Mouse (Mus musculus) neural tube, embryonic 11.5 days (tissue): ENCODE measurements at regions not wholly inside any gene's neighbourhood (a gene's known extent, or its start where the extent isn't known, plus 50 kb on each side); places are given as distances from the start of the nearest gene placed in this dataset.

Experiments
- ATAC-seq: fragments of 200-750 bp; cut with Nextera tagmentation; 2 replicates; pipeline ENCODE4 v1.8.0; 2017; ENCODE audit warnings: moderate number of reproducible peaks, mild to moderate bottlenecking, moderate TSS enrichment, moderate library complexity; ENCODE audit not compliant: insufficient read depth, low FRiP score, low TSS enrichment
- DNase-seq: peaks from one replicate; pipeline ENCODE4 v3.0.0-alpha.2; 2015; ENCODE audit warnings: low spot score
- H3K27ac ChIP-seq: fragments of 300-500 bp; sonication (generic); 2 replicates; pipeline ENCODE4 v1.5.1; 2014; ENCODE audit warnings: low read depth, mild to moderate bottlenecking, low read length
- H3K27me3 ChIP-seq: fragments of 300-500 bp; sonication (generic); 2 replicates; pipeline ENCODE4 v1.6.1; 2014; ENCODE audit warnings: mild to moderate bottlenecking, low read length, mixed read lengths; ENCODE audit not compliant: control insufficient read depth, insufficient read depth
- H3K36me3 ChIP-seq: fragments of 300-500 bp; sonication (generic); 2 replicates; pipeline ENCODE4 v1.6.1; 2014; ENCODE audit warnings: mild to moderate bottlenecking, low read length, moderate library complexity, mixed read lengths; ENCODE audit not compliant: control insufficient read depth, insufficient read depth
- H3K4me1 ChIP-seq: fragments of 300-500 bp; sonication (generic); 2 replicates; pipeline ENCODE4 v1.6.1; 2014; ENCODE audit warnings: low read length, mixed read lengths; ENCODE audit not compliant: control insufficient read depth, insufficient read depth
- H3K4me2 ChIP-seq: fragments of 300-500 bp; sonication (generic); 2 replicates; pipeline ENCODE4 v1.6.1; 2014; ENCODE audit warnings: low read depth, mild to moderate bottlenecking, moderate library complexity
- H3K4me3 ChIP-seq: fragments of 300-500 bp; sonication (generic); 2 replicates; pipeline ENCODE4 v1.5.1; 2014; ENCODE audit warnings: low read depth, low read length
- H3K9ac ChIP-seq: fragments of 300-500 bp; sonication (generic); 2 replicates; pipeline ENCODE4 v1.6.1; 2014; ENCODE audit warnings: mild to moderate bottlenecking, low read length
- H3K9me3 ChIP-seq: fragments of 300-500 bp; sonication (generic); 2 replicates; pipeline ENCODE4 v1.6.1; 2016; ENCODE audit warnings: low read length; ENCODE audit not compliant: control insufficient read depth
- WGBS: fragments of 180-500 bp; shearing (Covaris S2); extraction: QIAGEN DNeasy Blood & Tissue Kit; methylation state at CpG from one replicate; pipeline ENCODE4 v1.1.7; 2014; 5-methylcytosine and 5-hydroxymethylcytosine counted together

GRCm38 (mm10) chr1:71735606-71736005 lies 82.6 kb upstream of the Fn1 start:
- Histone ChIP-seq H3K36me3 (no peaks in the 10 kb centered on the region), H3K4me1 (no peaks in the 10 kb centered on the region), H3K4me2 (no peak overlapping the region), H3K9ac (no peak overlapping the region), H3K27ac (no peak overlapping the region), H3K9me3 (no peaks in the 10 kb centered on the region), H3K4me3 (no peak overlapping the region), H3K27me3 (no peaks in the 10 kb centered on the region)
- DNase-seq, result no peak
- 82% methylated on average over 3 of the region's 3 CpGs for WGBS
- no peak for ATAC-seq

GRCm38 (mm10) chr1:71731623-71732022 lies 78.6 kb upstream of the Fn1 start:
- Histone ChIP-seq H3K4me2 (no peak overlapping the region), H3K4me3 (no peak overlapping the region), H3K4me1 (no peaks in the 10 kb centered on the region), H3K27ac (no peak overlapping the region), H3K27me3 (no peaks in the 10 kb centered on the region), H3K9me3 (no peaks in the 10 kb centered on the region), H3K36me3 (no peaks in the 10 kb centered on the region), H3K9ac (no peak overlapping the region)
- no peak for DNase-seq
- ATAC-seq, result no peak

- 89% methylated on average over 4 of the region's 4 CpGs for WGBS
- ATAC-seq, result no peak
- Histone ChIP-seq H3K4me1 (no peaks in the 10 kb centered on the region), H3K9me3 (no peaks in the 10 kb centered on the region), H3K27ac (no peak overlapping the region), H3K9ac (no peak overlapping the region), H3K4me2 (no peak overlapping the region), H3K27me3 (no peaks in the 10 kb centered on the region), H3K36me3 (no peaks in the 10 kb centered on the region), H3K4me3 (no peak overlapping the region)
- DNase-seq, result no peak
Observed at GRCm38 (mm10) chr1:71731011-71731410, 78.0 kb upstream of the Fn1 start.

GRCm38 (mm10) chr1:71728852-71729347 lies 75.9 kb upstream of the Fn1 start:
- Histone ChIP-seq H3K4me3 (no peak overlapping the region), H3K4me2 (no peak overlapping the region), H3K9ac (no peak overlapping the region), H3K36me3 (no peaks in the 10 kb centered on the region), H3K27ac (no peak overlapping the region), H3K9me3 (no peaks in the 10 kb centered on the region), H3K27me3 (no peaks in the 10 kb centered on the region), H3K4me1 (no peaks in the 10 kb centered on the region)
- DNase-seq, result no peak
- WGBS, result 87% methylated on average over 8 of the region's 8 CpGs
- no peak for ATAC-seq

GRCm38 (mm10) chr1:71723816-71724215 lies 70.8 kb upstream of the Fn1 start:
- H3K4me2 ChIP-seq, result no peak overlapping the region
- WGBS, result 69% methylated on average over 7 of the region's 7 CpGs

GRCm38 (mm10) chr1:71723039-71723397 lies 70.0 kb upstream of the Fn1 start:
- H3K36me3 ChIP-seq, result no peaks in the 10 kb centered on the region
- H3K9ac ChIP-seq, result no peak overlapping the region
- H3K4me2 ChIP-seq, result no peak overlapping the region
- no peak for DNase-seq
- no peaks in the 10 kb centered on the region for H3K27me3 ChIP-seq
- no peak overlapping the region for H3K4me3 ChIP-seq
- no peak overlapping the region for H3K27ac ChIP-seq
- ATAC-seq, result no peak
- no peaks in the 10 kb centered on the region for H3K9me3 ChIP-seq
- H3K4me1 ChIP-seq, result no peaks in the 10 kb centered on the region
- 81% methylated on average over 2 of the region's 2 CpGs for WGBS

More at GRCm38 (mm10) chr1:71723816-71724215, 70.8 kb upstream of the Fn1 start:
- Histone ChIP-seq H3K27me3 (no peaks in the 10 kb centered on the region), H3K36me3 (no peaks in the 10 kb centered on the region), H3K27ac (no peak overlapping the region), H3K4me1 (no peaks in the 10 kb centered on the region), H3K4me3 (no peak overlapping the region), H3K9ac (no peak overlapping the region), H3K9me3 (no peaks in the 10 kb centered on the region)
- no peak for ATAC-seq
- no peak for DNase-seq

GRCm38 (mm10) chr1:71722211-71723038 lies 69.4 kb upstream of the Fn1 start:
- H3K36me3 ChIP-seq, result no peaks in the 10 kb centered on the region
- no peak overlapping the region for H3K4me2 ChIP-seq
- DNase-seq, result no peak
- H3K9me3 ChIP-seq, result no peaks in the 10 kb centered on the region
- no peaks in the 10 kb centered on the region for H3K4me1 ChIP-seq
- 81% methylated on average over 6 of the region's 6 CpGs for WGBS
- ATAC-seq, result no peak
- H3K4me3 ChIP-seq, result no peak overlapping the region
- no peaks in the 10 kb centered on the region for H3K27me3 ChIP-seq
- H3K9ac ChIP-seq, result no peak overlapping the region
- H3K27ac ChIP-seq, result no peak overlapping the region
